Mouse (Mus musculus): ENCODE results near the gene Zfp352. TPM values are rescaled to one million over a fixed set of nuclear protein-coding genes. Genes with fewer than 3 reads are reported as not detected.

Gene Zfp352
- not detected in 2 replicates for polyA plus RNA-seq (2012; rRNA removed; ENCODE audit: low replicate concordance)

GRCm38 (mm10) chr4:90218520-90218919 is at the start of gene Zfp352:
Zfp352 (plus strand) TSS chr4:90218820.

Data from mammary gland, adult 2 months (tissue).